Mouse (Mus musculus) heart, postnatal 10 days (tissue): ENCODE measurements at regions not wholly inside any gene's neighbourhood (a gene's known extent, or its start where the extent isn't known, plus 50 kb on each side); places are given as distances from the start of the nearest gene placed in this dataset.

Source experiments
- DNase-seq, 2 experiments: peaks; one replicate each; pipeline ENCODE4 v3.0.0; 2021
- intact Hi-C: fragments of 180-260 bp; cut with DNase I; formaldehyde crosslinking; loops from one replicate; pipeline ENCODE4 v1.15.1; 2025

GRCm38 (mm10) chr1:183947066-183947465 lies 66.0 kb upstream of the Dusp10 start:
- intact Hi-C loops = no loop called here
- peak; percentile 58 to 61 for DNase-seq

- intact Hi-C loops = no loop called here
- DNase-seq = no peak
Observed at GRCm38 (mm10) chr1:183949205-183949604, 63.9 kb upstream of the Dusp10 start.

- DNase-seq = peak; percentile 14
- intact Hi-C loops = no loop called here
Observed at GRCm38 (mm10) chr1:183954086-183954485, 59.0 kb upstream of the Dusp10 start.

GRCm38 (mm10) chr1:183956391-183956790 lies 56.7 kb upstream of the Dusp10 start:
- intact Hi-C loops = no loop called here
- DNase-seq = no peak

GRCm38 (mm10) chr1:183961383-183961782 lies 51.7 kb upstream of the Dusp10 start:
- intact Hi-C loops = loop anchor here (5.0 kb wide), 1 partner anchor 276 kb away; no protein-coding TSS in a partner anchor
- DNase-seq = no peak

- no peak for DNase-seq
- intact Hi-C loops = loop anchor here (5.0 kb wide), 1 partner anchor 275 kb away; no protein-coding TSS in a partner anchor
Observed at GRCm38 (mm10) chr1:183962486-183962885, 50.6 kb upstream of the Dusp10 start.

- intact Hi-C loops = loop anchor here (5.0 kb wide), 1 partner anchor 274 kb away; no protein-coding TSS in a partner anchor
- DNase-seq = no peak
Observed at GRCm38 (mm10) chr1:183963286-183963685, 49.8 kb upstream of the Dusp10 start.
